Mouse (Mus musculus): ENCODE data around the gene Gm28041. TPM values are rescaled to one million over a fixed set of nuclear protein-coding genes. Genes with fewer than 3 reads are reported as not detected.
A peak's percentile ranks its signal among the peaks of the same experiment; 100 is the strongest.

The Gm28041 gene
- polyA plus RNA-seq, 1 experiment from 2014 or later: not detected

GRCm38 (mm10) chr13:67343422-67343821, 32.1 kb downstream of the Gm28041 start:
- Histone ChIP-seq H3K4me3 (no peak overlapping the region), H3K4me1 (replicated peaks) (no peaks in the 10 kb centered on the region), H3K27me3 (no peaks in the 10 kb centered on the region), H3K9me3 (no peaks in the 10 kb centered on the region), H3K4me2 (no peak overlapping the region), H3K36me3 (0 out of 2 replicates have a peak, but pooled peaks cover 8% of the 10 kb centered on the region), H3K27ac (no peak overlapping the region), H3K9ac (no peak overlapping the region)
- 91% methylated on average over 2 of the region's 2 CpGs for WGBS
- no peak for ATAC-seq (ENCODE audit: low FRiP score)

GRCm38 (mm10) chr13:67332877-67333276, 42.7 kb downstream of the Gm28041 start:
- H3K9ac ChIP-seq: peak overlapping the region; percentile 74
- peak; percentile 47; the same call in 1 of the 2 replicates for ATAC-seq (ENCODE audit: low FRiP score)

DNA sequence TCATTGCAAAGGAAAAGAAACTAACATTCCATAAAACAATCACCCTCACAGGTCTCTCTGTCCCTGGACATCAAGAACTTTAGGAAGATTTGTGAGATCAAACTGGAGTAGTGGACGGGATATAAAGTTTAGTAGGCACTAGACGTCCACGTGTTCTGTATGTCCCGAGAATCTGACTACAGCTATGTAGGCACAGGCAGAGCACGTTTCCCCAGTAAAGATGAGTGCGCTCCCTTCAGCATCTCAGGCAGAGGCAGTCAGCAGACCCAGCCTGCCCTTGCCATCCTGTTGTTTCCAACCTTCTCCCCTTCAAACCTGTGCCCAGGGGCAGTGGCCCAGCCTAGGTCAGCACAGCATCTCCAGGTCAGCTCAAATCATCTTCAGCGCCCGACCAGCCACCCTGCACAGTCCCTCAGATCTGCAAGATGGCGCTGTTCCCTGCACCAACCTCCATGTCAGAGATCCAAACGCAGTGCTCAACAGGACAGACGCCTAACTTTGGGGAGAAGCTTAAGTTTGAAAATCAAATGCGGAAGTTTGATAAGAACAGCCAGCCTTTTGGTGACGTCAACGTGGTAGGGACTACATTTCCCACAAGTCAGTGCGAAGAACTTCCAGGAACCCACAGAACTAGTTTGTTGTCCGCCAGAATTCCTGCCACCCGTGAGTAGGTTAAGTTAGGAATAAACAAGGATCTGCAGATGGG, 43.4 kb downstream of the Gm28041 start, which contains the start of gene Zfp595:
TSS of gene Zfp595 (minus strand) at position 552 of the 706 bp plus-strand sequence.
- WGBS: 18% methylated on average over 17 of the region's 17 CpGs

More at GRCm38 (mm10) chr13:67332877-67333276, 42.7 kb downstream of the Gm28041 start:
- 69% methylated on average over 1 of the region's 1 CpGs for WGBS
- Histone ChIP-seq H3K9me3 (no peaks in the 10 kb centered on the region), H3K4me3 (peak overlapping the region; percentile 55), H3K27ac (no peak overlapping the region), H3K4me1 (replicated peaks) (peaks cover 14% of the 10 kb centered on the region), H3K4me2 (peak overlapping the region; percentile 71), H3K36me3 (no peaks in the 10 kb centered on the region), H3K27me3 (no peaks in the 10 kb centered on the region)

DNA sequence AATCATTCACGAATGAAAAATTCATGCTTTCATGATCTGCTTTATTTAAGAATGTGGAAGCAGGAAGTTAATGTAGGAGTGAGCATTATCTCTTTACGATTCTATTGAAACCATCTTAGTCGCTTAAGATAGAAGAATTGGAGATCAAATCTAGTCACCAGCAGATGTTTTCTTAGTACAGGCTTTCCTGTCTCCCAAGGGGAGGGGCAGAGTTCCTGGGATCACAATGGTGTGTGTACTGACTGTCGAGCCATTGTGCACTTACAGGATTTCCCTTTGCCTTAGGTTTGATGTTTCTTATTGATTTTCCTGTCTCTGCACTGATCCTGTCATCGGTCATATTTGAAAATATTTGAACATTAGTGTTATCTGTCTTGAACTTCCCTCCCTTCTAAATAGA, 68.8 kb downstream of the Gm28041 start:
- 0 out of 2 replicates have a peak overlapping the region, but pooled peaks have one; percentile 52 for H3K27ac ChIP-seq
- no peaks in the 10 kb centered on the region for H3K27me3 ChIP-seq
- peak overlapping the region; percentile 70 for H3K4me3 ChIP-seq
- H3K36me3 ChIP-seq: no peaks in the 10 kb centered on the region
- H3K9ac ChIP-seq: peak overlapping the region; percentile 61
- 34% methylated on average over 5 of the region's 5 CpGs for WGBS
- H3K9me3 ChIP-seq: no peaks in the 10 kb centered on the region
- H3K4me2 ChIP-seq: peak overlapping the region; percentile 81
- ATAC-seq (ENCODE audit: low FRiP score): peak; percentile 77
- peaks cover 8% of the 10 kb centered on the region for H3K4me1 ChIP-seq (replicated peaks)

More for the DNA sequence above, 43.4 kb downstream of the Gm28041 start, which contains the start of gene Zfp595:
- H3K9me3 ChIP-seq: no peaks in the 10 kb centered on the region
- no peak within 1 kb of the TSS for H3K27ac ChIP-seq
- H3K9ac ChIP-seq: peak within 1 kb of the TSS; percentile 74
- H3K4me3 ChIP-seq: peak within 1 kb of the TSS; percentile 55
- peaks cover 14% of the 10 kb centered on the region for H3K4me1 ChIP-seq (replicated peaks)
- no peaks in the 10 kb centered on the region for H3K36me3 ChIP-seq
- no peaks in the 10 kb centered on the region for H3K27me3 ChIP-seq
- peak within 1 kb of the TSS; percentile 71 for H3K4me2 ChIP-seq
- ATAC-seq (ENCODE audit: low FRiP score): peak; percentile 95

GRCm38 (mm10) chr13:67305822-67306672, 69.5 kb downstream of the Gm28041 start, which contains the start of gene Zfp457:
Gene Zfp457 (minus strand): TSS chr13:67306485.
- peak; percentile 100 for ATAC-seq (ENCODE audit: low FRiP score)
- H3K27me3 ChIP-seq: no peaks in the 10 kb centered on the region
- no peaks in the 10 kb centered on the region for H3K9me3 ChIP-seq
- no peaks in the 10 kb centered on the region for H3K36me3 ChIP-seq
- peak within 1 kb of the TSS; percentile 81 for H3K4me2 ChIP-seq
- peak within 1 kb of the TSS; percentile 56; the same call in 1 of the 2 replicates for H3K27ac ChIP-seq
- WGBS: 10% methylated on average over 16 of the region's 16 CpGs
- peaks cover 8% of the 10 kb centered on the region for H3K4me1 ChIP-seq (replicated peaks)
- peak within 1 kb of the TSS; percentile 70 for H3K4me3 ChIP-seq
- peak within 1 kb of the TSS; percentile 85 for H3K9ac ChIP-seq

Other genes with a start within 250 kb of the Gm28041 start
- 5.5 and 7.5 TPM in 2 replicates for gene Rsl1, start 202.6 kb downstream of the Gm28041 start, polyA plus RNA-seq (2015; fragmentation: Nextera tagmentation; extraction: Ambion mirVana)
- gene Zfp455, start 181.2 kb downstream of the Gm28041 start, polyA plus RNA-seq (2015; fragmentation: Nextera tagmentation; extraction: Ambion mirVana): 2.6 and 3.1 TPM in 2 replicates
- gene Zfp458, start 97.3 kb downstream of the Gm28041 start, polyA plus RNA-seq (2015; fragmentation: Nextera tagmentation; extraction: Ambion mirVana): 5.1 and 5.4 TPM in 2 replicates
- 0.84 and 1.1 TPM in 2 replicates for gene Zfp457, start 69.2 kb downstream of the Gm28041 start, polyA plus RNA-seq (2015; fragmentation: Nextera tagmentation; extraction: Ambion mirVana)
- gene Zfp595, start 43.2 kb downstream of the Gm28041 start, polyA plus RNA-seq (2015; fragmentation: Nextera tagmentation; extraction: Ambion mirVana): 1.6 and 1.9 TPM in 2 replicates
- 0.44 TPM in 1 of 2 replicates, not detected in the other for gene Gm28044, start 15.2 kb downstream of the Gm28041 start, polyA plus RNA-seq (2015; fragmentation: Nextera tagmentation; extraction: Ambion mirVana)
- 0.68 and 0.69 TPM in 2 replicates for gene Zfp953, start 15.1 kb downstream of the Gm28041 start, polyA plus RNA-seq (2015; fragmentation: Nextera tagmentation; extraction: Ambion mirVana)
- 0.55 and 0.72 TPM in 2 replicates for gene Zfp456, start 77 bp upstream of the Gm28041 start, polyA plus RNA-seq (2015; fragmentation: Nextera tagmentation; extraction: Ambion mirVana)
- gene Zfp429, start 24.1 kb upstream of the Gm28041 start, polyA plus RNA-seq (2015; fragmentation: Nextera tagmentation; extraction: Ambion mirVana): 3.4 and 5.0 TPM in 2 replicates
- 0.21 and 0.58 TPM in 2 replicates for gene Zfp459, start 45.7 kb upstream of the Gm28041 start, polyA plus RNA-seq (2015; fragmentation: Nextera tagmentation; extraction: Ambion mirVana)
- gene Zfp874a, start 75.9 kb upstream of the Gm28041 start, polyA plus RNA-seq (2015; fragmentation: Nextera tagmentation; extraction: Ambion mirVana): 5.2 and 6.8 TPM in 2 replicates
- 2.0 and 2.5 TPM in 2 replicates for gene Zfp874b, start 108.5 kb upstream of the Gm28041 start, polyA plus RNA-seq (2015; fragmentation: Nextera tagmentation; extraction: Ambion mirVana)
- gene Zfp58, start 124.8 kb upstream of the Gm28041 start, polyA plus RNA-seq (2015; fragmentation: Nextera tagmentation; extraction: Ambion mirVana): 14.6 and 14.8 TPM in 2 replicates
- gene Gm26965, start 150.4 kb upstream of the Gm28041 start, polyA plus RNA-seq (2015; fragmentation: Nextera tagmentation; extraction: Ambion mirVana): not detected in 2 replicates
- gene Zfp87, start 150.4 kb upstream of the Gm28041 start, polyA plus RNA-seq (2015; fragmentation: Nextera tagmentation; extraction: Ambion mirVana): 36.4 and 39.7 TPM in 2 replicates
- gene Zfp748, start 178.1 kb upstream of the Gm28041 start, polyA plus RNA-seq (2015; fragmentation: Nextera tagmentation; extraction: Ambion mirVana): 13.5 and 16.2 TPM in 2 replicates
- gene Zfp729b, start 234.0 kb upstream of the Gm28041 start, polyA plus RNA-seq (2015; fragmentation: Nextera tagmentation; extraction: Ambion mirVana): 4.1 and 4.5 TPM in 2 replicates